Mouse (Mus musculus): Measurements from ENCODE around the gene Gabrb2.

- TF ChIP-seq CTCF (conservative IDR thresholded peaks at IDR 0.05; ENCODE audit: low read length) (no peak), NANOG (IDR thresholded peaks at IDR 0.05; ENCODE audit: borderline replicate concordance, low read length) (no peak), POU5F1 (IDR thresholded peaks at IDR 0.05; ENCODE audit: borderline replicate concordance, low read length) (no peak)
Measured at GRCm38 (mm10) chr11:42668657-42669056, 249.1 kb downstream of the Gabrb2 start.
